Mouse (Mus musculus): ENCODE results near the gene Dynll1.

Dynll1 gene

DNA sequence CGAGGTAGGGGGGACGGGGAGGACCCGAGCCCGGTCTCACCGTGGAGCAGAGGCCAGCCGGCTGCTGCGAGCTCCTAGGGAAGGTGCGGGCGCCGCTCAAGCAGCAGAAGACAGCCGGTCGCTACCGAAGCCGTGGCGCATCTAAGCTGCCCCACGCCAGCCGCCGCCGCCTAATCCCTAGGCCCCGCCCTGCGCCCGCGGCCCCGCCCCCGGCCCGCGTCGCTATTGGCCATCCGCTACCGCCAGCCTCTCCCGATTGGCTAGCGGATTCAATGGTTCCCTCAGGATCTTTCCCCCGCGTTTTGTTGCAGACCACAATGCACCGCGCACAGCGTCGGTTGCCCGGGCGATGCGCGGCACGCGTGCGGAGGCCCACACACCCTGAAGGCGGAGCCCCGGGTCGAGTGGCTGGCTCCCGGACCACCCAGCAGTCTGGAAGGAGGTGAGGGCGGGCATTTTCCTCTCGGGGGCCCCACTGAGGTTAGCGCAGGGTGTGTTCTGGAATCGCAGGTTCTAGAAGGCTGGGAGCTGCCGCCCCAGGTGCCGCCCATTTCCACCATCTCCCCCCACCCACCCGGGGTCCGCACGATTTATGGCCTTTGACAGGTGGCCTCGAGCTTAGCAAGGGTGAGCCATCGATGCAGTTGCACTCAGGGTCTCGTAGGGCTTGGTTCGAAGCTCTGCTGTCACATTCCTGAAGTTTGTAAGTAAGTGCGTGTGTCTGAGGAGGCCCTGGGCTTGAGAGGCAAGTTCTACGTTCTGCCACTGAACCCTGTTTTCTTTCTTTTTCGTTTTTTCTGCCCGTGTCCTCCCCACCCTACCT is at the start of gene Dynll1:
Gene Dynll1 (minus strand): TSS at position 208 of the 823 bp plus-strand sequence.
- DNase-seq (ENCODE audit: low spot score in 2 of 2): peak; percentile 99

DNA sequence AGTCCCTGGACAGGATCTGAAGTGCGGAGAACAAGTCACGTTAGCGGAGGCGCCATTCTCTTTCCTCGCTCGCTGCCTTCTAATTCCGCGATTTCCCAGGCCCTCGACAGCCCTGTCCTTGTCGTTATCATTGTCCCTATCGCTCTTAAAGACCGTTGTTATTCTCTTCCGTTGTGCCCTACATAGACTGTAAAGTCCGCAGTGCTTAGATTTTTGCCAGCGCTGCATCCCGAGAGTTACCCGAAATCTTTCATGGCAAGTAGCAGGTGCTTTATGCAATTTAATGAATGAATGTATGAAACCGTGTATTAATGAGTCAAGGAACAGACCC is 48.4 kb upstream of the Dynll1 start:
- DNase-seq (ENCODE audit: low spot score in 2 of 2): no peak

DNA sequence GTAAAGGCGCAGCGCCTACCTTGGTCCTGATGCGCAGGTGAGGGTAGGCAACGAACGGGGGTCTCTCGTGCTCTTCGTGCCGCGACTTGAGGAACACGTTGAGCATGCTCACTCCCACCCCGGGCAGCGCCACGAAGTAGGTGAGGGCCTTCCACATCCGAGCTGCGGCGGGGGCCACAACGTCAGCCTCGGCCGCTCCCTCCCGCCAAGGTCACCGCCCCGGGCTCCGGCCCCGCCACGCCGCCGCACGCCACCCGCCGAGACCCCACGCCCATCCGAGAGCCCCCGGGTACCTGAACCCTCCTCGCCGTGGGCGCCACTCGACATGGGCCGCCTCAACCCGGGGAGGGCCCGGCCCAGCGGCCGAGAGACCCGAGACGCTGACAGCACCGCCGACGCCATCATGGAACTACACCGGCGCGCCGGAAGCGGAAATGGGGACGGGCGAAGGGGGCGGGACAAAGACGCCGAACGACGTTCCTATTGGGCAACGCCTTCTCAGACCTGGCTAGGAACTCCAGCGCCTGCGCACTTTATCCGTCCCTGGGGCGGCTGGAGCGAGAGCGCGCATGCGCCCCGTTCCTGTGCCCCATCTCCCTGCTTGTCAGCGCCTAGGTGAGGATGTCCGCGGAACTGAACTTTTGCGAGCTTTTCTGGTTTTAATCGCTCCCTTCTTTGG is 47.9 kb upstream of the Dynll1 start, which contains the start of gene Cox6a1:
Gene Cox6a1 (minus strand): TSS at position 436 of the 679 bp plus-strand sequence.
- peak; percentile 97 to 98 for DNase-seq (ENCODE audit: low spot score in 2 of 2)

DNA sequence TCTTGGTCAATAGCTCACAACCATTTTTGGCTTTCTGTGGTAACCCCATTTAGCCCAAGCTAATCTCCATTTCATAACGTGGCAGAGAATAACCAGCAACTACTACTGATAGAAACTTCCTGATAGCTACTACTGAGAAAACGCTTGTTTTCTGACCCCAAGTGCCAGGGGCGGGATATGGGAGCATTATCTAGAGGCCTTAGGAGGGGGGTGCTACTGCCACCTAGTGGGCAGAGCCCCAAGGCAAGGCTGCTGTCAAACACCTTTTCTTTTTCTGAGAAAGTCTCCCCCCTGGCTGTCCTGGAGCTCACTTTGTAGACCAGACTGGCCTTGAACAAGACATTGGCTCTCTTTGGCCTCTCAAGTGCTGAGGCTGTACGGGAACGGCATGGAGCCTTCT is 46.8 kb upstream of the Dynll1 start:
- peak; percentile 49 to 71 for DNase-seq (ENCODE audit: low spot score in 2 of 2)

DNA sequence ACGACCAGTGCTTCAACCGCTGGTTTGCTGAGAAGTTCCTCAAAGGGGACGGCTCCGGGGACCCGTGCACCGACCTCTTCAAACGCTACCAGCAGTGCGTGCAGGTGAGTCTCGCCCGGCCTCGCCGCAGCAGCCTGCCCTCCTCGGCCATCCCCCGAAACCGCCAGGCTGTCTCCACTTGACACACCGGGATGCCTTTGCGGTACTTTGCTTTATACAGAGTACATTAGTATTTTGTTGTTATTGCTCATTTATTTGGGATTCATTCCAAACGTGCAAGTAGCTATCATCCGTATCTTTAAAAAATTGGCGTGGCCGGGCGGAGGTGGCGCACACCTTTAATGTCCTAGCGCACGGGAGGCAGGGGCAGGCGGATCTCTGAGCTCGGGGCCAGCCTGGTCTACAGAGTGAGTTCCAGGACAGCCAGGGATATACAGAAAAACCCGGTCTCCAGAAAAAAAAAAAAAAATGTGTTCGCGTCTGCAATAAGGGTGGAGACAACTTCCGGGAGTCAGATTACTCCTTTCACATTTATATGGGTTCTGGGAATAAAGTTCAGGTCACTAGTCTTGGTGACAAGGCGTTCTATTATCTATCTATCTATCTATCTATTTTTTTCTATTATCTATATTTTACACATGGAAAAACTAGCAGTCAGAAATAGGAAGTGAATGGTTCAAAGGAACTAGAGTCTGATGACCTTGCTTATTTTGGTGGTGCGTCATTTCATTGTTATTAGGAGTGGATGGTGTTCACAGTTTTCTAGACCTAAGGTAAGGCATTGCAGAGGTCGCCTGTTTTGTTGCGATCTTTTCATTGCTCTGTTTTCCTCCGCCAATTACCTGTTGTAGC is 40.7 kb upstream of the Dynll1 start:
- DNase-seq (ENCODE audit: low spot score in 2 of 2): no peak

DNA sequence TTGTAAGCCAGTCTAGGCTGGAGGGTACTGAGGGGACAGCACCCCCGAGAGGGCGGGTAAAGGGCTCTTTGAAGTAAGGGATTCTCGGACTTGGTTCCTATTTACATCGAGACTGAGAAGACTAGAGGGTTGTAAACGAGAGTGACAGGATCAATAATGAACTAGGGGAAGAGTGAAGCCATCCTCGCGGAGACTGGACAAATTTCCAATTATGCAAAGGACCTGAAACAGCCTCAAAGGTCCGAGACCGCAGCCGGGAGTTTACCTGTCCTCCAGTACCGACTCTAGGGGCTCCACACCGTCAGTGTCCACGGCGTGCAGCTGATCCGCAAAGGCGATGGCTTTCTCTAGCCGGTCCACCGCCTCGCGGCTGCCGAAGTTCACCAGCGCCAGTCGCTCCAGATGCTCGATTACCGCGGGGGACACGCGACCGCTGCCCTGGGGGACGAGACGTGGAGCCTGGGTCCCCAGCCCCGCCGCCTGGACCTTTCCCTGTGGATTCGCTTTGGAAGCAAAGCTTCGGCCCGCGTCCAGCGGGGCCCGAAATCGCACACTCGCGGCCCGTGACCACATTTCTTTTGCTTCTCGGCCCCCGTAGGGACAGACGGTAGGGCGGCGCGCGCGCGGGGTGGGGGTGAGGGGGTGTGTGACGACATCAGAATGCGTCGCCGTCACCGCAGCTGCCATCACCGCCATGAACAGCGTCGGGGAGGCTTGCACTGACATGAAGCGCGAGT is 39.9 kb upstream of the Dynll1 start, which contains the start of the genes Gatc and Triap1:
Gene Gatc (minus strand): TSS at position 602 of the 737 bp plus-strand sequence.
Gene Triap1 (plus strand): TSS at position 649 of the 737 bp plus-strand sequence.
- peak; percentile 81 to 87 for DNase-seq (ENCODE audit: low spot score in 2 of 2)

DNA sequence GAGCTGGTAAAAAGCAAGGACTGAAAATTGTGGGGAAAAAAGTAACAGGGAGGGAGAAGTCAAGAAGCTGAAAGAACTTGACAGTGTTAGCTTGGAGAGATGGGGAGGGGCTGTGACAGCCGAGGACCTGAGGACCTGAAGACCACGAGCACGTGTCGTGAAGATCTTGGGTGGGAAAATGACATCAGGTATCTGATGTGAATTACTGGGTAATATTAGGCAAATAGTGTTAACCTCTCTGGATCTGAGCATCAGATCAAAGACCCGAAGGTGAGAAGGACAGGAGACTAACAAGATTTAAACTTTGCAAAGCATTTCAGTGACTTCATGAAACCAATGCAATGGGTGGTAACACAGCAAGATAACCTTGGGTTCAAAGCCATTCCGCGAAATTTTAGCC is 39.2 kb upstream of the Dynll1 start:
- no peak for DNase-seq (ENCODE audit: low spot score in 2 of 2)

DNA sequence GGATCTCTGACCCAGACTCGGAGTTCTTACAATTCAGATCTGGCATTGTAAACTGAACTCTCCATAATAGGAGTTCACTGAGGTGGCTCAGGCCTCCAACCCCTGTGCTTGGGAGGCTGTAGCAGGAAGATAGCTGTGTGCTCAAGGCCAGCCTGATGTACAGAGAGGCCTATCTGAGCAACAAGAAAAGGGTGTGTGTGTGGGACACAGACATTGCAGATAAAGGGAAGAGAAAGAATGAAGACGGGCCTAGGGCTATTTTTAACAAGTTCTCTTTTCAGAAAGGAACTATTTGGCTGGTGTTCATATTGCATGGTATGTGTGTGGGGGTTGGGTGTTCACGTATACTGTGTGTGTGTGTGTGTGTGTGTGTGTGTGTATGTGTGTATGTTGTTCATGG is 32.8 kb upstream of the Dynll1 start:
- no peak for DNase-seq (ENCODE audit: low spot score in 2 of 2)

DNA sequence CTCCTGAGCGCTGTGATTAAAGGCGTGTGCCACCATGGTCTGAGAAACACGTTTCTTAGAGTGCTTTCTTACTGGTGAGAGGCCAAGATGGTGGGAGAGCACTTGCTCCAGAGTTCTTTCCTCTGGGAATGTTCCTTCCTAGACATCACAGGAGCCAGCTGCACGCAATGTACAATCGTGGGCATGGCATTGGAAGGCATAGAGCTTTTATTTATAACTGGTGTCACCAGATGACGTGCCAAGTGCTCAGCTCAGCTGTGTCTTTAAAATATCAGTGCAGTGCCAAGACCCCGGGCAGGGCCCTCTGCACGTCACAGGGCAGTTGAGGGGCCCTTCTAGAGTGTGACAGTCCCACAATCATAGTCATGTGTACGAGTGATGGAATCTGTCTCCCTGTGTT is 30.2 kb upstream of the Dynll1 start:
- no peak for DNase-seq (ENCODE audit: low spot score in 2 of 2)

DNA sequence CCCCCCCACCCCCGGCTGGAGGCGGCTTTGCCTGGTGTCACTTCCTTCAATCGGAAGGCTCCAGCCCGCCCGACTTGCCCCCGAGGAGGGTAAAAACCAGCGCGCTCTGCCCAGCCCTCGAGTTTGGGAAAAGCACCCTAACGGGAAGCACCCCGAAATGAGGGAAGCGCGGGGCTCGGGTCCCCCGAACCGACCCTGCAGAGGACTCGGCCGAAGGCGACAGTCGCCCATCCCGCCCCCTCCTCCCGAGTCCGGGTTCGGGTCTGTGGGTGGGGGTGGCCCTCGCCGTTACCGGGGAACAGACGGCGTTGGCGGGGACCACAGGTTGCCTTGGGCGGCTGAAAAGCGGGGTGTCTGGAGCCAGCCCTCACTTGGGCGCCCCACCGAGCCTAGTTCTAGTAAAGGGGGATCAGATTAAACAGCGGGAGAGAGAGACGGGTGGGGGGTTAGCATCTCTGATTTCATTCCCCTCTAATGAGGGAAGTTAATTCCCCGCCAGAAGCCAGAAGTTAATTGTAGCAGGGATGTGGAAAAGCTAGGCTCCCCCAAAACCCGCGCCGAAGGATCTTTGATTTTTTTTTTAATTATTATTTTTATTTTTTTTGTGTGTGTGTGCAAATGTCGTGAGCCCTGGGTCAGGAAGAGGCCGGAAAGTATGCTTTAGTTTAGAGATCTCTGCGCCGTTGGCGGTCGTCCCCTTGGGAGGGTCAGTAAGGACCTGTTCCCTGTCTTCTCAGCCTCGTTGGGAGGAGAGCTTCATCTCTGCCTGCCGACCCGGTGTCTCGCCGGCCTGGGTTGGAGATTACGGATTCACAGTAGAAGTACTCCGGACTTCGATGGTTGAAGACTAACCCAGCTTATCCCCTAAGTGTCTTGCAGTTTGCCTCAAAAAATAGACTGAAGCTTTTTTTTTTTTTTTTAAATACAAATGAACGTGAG is 27.1 kb upstream of the Dynll1 start:
- DNase-seq (ENCODE audit: low spot score in 2 of 2): peak in 1 of 2 experiments; percentile 38

DNA sequence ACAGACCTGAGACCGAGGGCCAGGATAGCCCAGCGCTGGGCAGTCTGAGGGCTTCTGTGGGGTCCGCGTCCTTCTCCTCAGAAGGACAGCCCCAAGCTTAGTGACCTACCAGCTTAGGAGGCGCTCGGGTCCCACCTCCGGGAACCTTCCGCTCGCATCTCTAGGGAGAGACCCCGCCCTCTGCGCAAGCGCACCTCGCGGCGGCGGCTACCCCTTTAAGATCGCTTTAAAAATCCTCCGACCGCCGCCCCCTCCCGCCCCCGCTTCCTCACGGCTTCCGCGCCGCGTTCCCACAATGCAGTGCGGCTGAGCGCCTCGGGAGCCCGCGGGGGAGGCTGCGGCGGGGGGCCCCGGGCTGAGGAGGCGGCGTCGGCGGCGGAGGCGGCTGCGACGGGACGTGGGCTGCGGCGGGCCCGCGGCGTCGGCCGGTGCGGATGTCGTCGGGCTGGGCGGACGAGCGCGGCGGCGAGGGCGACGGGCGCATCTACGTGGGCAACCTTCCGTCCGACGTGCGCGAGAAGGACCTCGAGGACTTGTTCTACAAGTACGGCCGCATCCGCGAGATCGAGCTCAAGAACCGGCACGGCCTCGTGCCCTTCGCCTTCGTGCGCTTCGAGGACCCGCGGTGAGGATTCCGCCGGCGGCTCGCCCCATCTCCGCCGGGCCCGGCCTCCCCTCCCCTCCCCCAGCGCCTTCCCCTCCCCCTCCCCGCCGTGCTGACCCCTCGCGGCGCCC is 26.2 kb upstream of the Dynll1 start, which contains the start of gene Srsf9:
Gene Srsf9 (plus strand): TSS at position 303 of the 735 bp plus-strand sequence.
- DNase-seq (ENCODE audit: low spot score in 2 of 2): peak; percentile 88 to 91

DNA sequence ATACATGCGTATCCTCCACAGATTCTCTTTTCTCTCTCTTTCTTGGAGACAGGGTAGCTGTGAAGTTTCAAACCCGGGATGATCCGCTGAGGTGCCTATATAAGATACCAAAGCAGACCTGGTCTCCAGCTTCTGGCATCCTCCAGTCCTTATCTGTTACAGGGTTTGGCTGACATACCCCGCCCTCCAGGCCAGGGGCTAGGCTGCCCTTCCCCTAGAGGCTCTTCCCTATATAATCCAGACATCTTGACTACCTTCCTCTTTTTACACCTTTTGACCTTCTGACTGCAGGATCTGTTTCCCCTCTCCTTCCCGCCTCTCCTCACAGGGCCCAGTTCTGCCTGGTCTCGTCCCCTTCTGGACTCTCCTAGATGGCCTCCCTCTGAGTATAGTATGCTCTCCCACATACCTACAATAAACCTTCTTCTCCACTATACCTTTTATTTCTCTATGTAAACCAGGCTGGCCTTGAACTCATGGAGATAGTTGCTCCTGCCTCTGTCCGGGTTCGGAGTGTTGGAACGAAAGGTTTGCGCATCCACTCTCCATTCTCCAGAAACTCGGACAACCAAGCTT is 25.5 kb upstream of the Dynll1 start:
- DNase-seq (ENCODE audit: low spot score in 2 of 2): no peak

DNA sequence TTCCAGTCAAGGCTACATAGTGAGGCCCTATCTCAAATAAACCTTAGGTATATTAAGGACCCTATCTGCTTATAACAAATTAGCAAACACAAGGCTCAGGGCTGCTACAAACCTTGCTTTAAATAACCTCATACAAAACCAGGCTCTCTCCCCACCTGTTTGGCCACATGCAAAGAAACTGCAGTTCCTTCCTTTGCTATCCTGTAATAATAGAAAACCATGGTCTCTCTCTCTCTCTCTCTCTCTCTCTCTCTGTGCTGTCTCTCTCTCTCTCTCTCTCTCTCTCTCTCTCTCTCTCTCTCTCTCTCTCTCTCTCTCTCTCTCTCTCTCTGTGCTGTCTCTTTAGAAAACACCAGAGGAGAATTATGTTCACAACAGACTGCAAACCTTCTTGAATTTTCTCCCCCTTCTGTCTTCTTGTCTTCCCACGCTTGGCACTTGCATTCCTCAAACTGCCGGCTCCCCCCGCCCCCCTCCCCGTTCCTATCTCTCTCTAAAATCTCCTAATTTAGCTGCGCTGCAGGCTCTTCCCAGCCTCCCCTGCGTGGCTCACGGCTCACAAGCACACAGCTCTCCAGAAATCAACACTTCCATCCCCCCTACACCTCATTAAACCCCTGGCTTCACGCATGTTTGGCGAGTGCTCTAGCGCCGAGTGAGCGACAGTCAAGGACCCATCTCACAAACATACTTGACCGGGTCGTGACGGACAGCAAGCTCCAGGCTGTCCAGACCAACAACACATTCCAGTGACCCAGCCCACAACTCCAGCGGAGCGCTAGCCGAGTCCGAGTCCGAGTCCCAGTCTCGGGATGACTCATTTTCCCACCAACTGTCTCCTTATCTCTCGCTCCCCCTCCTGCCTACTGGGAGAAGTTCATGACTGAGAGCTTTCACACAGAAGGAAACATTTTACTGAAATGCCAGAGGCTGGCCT is 18.5 kb upstream of the Dynll1 start:
- peak; percentile 71 to 79 for DNase-seq (ENCODE audit: low spot score in 2 of 2)

DNA sequence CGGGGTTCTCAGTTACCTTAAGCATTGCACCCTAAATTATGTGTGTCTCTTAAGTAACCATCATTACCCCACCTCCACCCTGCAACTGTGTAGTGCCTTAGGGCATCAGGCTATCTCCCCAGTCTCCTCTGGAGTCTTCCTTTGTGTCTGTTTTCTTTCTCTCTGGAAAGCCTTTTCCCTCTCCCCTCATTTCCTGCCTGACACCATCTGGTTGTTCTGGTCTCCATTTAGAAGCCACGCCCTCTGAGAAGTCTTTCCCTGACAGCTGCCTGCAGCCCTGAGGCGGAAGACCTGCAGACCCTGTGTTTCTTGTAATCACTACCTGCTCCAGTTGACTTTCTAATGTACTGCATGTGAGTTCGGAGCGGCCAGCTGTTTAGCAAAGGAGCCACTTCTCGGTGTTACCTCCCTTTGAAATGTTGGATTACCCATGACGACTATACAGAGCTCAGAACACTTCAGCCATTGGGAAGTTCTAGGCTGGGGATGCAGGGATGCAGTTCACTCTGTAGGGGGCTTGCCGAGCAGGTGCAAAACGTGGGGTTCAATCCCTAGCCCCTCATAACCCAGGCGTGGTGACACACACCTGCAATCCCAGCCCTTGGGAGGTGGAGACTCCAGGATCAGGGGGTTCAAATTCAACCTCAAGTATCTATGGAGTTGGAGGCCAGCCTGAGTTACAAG is 17.0 kb upstream of the Dynll1 start:
- no peak for DNase-seq (ENCODE audit: low spot score in 2 of 2)

DNA sequence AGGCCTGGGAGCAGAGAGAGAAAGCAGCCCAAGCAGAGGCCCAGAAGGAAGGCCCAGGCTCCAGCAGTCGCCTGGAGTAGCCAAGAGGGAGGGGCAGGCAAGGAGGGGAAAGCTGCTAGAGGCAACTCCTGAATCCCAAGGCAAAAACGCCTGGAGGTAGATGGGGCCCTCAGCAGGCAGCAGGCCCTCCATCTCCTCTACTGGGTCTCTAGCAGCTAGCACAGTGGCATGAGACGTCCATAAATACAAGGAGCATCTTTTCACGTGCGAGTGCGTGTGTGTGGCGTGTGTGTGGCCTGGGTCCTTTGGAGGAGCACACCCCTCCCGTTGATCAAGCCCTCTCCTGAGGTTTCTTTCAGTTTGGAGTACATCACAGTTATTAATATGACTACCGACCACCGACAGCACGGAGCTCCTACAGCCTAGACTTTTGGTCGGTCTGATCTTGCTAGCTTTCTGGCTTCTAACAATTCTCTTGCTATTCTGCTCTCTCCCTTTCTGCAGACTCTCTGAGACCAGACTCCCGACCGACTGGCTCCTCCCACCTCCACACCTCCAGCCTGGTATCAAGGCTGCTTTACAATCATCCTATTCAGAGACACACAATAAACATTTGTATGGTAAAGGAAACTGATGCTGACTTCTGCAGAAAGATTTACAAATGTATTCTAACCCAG is 16.3 kb upstream of the Dynll1 start:
- DNase-seq (ENCODE audit: low spot score in 2 of 2): no peak

DNA sequence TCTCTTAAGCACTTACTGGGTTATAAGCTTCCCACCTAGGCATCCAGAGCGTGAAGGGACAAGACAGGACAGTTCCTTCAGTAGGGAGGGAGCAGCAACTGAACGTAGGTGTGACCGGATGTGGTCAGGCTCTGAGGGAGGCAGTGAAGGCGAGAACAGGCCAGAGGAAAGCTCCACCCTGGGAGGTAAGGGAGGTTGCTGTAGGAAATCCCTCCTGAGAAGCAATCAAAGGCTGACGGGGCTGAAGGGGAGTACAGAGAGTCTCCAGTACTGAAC is 12.8 kb upstream of the Dynll1 start:
- no peak for DNase-seq (ENCODE audit: low spot score in 2 of 2)
